Mouse (Mus musculus) common myeloid progenitor, adult 5-6 weeks (primary cell): Measurements from ENCODE around the gene Litaf. TPM values are rescaled to one million over a fixed set of nuclear protein-coding genes. Genes with fewer than 3 reads are reported as not detected.
A peak's percentile ranks its signal among the peaks of the same experiment; 100 is the strongest.
"Not testable (repeated sequence)": the region's sequence is repeated elsewhere in the genome, so short reads cannot be mapped to it uniquely, and the experiment has no call there.

ENCODE experiments used
- ATAC-seq: replicated peaks from 2 replicates; pipeline ENCODE4 v1.8.0; 2016; ENCODE audit warnings: low read depth, mild to moderate bottlenecking, moderate TSS enrichment, inconsistent platforms; ENCODE audit not compliant: poor library complexity, severe bottlenecking
- total RNA-seq: library from RNA; stranded (forward); fragments of 200-1000, 187-1606 nt; gene quantifications from 2 replicates; pipeline ENCODE4 v1.2.3, GENCODE M21; 2017

The Litaf gene
- total RNA-seq, 1 experiment from 2014 or later = 18.4 TPM

GRCm38 (mm10) chr16:11028206-11028605, 37.8 kb downstream of the Litaf start:
- ATAC-seq = no peak

DNA sequence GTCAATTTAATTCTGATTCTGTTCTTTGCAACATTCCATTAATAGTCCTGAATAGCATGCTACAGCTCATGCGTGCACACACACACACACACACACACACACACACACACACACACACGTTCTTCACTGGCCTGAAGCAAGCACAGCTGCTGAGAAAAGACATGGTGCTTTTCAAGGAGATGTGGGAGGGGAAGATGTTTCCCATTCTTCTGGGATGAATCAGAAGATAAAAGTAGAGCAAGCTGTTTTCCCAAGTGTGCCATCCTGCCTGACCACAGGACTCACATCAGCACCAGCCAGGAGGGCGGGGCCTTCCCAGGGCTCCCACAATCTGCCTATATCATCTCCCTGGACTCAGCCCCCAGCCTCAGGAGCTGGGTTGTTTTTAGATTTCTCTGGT, 41.1 kb downstream of the Litaf start:
- no peak for ATAC-seq

GRCm38 (mm10) chr16:11023618-11024017, 42.3 kb downstream of the Litaf start:
- ATAC-seq = no peak

- ATAC-seq = no peak
These were observed 43.9 kb downstream of the Litaf start for GRCm38 (mm10) chr16:11022113-11022489.

DNA sequence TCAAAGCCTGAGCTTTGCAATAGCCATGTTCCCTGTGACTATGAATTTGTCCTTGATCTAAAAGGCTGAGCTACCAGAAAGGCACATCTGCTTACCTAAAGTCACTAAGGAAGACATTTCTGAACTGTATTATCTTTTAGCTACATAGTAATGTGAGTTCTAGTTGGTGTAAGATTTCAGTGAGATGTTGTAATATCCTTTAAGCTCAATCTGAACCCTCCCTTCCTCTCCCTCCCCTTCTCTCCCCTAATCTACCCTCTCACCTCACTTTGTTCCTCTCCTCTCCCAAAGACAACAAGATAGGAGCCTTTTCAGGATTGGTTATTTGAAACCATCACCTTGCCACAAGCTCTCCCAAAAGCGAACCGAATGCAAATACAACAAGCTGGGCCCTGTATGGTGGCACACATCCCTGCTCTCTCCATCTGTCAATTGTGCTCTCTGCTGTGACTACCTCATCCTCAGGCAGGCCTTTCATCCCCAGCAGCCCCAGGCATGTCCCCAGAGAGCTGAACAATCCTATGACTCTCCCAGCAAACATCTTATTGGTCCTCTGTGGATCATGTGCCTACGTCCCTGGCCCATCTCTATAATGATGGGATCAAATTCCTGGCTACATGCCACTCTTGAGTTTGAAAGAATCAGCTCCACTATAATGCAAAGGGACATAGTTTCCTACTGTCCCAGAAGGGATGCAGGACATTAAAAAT, 44.4 kb downstream of the Litaf start:
- ATAC-seq = peak; percentile 50

GRCm38 (mm10) chr16:11017807-11018595, 48.0 kb downstream of the Litaf start:
- no peak for ATAC-seq

- no peak for ATAC-seq
These were observed 49.6 kb downstream of the Litaf start for GRCm38 (mm10) chr16:11016353-11016752.

DNA sequence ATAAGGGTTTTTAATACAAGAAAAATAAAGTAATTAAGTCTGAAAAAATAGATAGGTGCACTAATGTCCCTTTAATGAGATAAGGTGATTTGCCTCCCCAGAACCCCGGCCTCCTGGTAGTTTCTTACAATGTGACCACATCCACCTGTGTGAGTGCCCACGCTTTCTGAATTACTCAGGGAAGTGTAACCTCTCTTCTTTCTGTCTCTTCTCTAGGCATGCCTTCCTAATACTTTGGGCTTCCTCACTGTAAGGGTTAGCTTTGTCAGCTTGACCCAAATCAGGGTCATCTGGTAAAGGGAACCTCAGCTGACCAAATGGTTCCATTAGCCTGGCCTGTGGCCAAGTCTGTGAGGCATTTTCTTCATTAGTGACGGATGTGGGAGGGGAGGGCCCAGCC, 51.5 kb downstream of the Litaf start:
- ATAC-seq = no peak

- not testable (repeated sequence) for ATAC-seq
These were observed 52.4 kb downstream of the Litaf start for GRCm38 (mm10) chr16:11013464-11014147.

DNA sequence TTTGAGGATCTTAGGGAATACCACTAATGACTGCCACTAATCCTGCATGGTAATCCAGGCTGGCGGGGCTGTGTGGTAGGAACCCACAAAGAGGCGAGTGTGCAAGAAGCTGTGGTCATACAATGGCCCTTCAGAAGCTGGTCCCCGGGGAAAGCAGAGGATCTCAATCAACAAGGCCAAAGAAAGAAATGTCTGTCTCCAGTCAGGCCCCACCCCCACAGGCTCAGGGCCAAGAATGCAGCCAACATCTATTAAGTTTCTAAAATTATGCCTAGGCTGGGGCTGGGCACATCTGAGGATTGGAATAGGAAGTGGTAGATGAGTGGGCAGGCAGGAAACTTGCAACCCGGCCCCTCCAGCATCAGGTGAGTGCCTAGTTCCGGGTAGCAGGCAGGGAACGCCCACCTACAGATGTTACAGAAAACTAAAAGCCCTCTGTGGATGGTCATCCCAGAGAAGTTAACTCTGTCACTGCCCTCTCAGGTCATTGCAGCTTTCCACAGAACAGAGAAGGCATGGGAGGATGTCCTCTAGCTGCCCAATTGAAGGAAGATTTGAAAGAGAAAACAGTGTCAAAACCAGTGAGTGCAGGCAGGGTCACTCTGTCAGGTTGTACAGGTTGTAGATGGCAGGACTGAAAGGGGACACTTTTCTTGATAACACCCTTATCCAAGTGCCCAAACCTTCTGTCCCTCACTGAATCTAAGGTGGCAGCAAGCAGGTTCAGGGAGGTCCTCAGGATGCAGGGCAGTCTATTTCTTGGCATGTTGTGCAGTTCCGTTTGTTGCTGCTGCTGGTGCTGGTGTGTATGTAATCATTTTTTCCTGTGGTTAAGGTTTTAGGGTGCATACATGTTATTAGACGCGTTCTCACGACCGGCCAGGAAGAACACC, 53.1 kb downstream of the Litaf start:
- peak; percentile 51 for ATAC-seq

DNA sequence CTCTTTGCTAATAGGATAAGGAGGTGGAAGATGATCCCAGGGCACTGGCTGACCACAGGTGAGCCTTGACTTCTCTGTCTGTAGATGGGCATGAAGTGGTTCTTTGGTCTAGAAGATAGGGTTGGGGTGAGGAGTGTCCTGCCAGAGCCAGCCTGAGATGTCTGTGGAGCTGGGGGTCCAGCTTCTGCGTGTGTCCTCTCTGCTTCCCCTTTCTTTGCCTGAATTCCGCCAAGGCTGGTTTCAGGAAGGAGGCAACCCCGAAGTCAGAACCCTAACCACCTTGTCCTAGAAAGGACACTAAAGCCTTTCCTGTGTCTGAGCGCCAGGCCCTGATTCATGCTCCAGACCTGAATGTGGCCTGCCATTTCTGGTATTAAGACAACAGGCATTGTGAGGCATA, 54.0 kb downstream of the Litaf start:
- ATAC-seq = peak; percentile 48

GRCm38 (mm10) chr16:11011206-11011605, 54.8 kb downstream of the Litaf start:
- no peak for ATAC-seq

DNA sequence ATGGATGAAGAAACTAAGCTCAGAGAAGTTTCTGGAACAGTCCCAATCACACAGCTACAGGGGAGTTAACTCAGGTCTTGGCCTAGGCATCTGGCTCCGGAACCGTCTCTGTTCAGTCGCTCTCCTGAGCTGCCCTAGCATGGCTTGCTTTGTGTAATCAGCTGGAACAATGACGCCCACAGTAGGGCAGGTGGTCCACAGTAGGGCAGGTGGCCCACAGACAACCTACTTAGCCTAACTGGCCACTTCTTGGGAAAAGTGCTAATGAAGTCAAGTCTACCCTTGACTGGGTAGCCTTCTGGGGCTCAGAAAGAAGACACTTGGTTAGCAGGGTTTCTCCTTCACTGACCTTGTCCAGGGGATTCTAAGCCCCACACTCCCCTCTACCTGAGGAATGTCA, 55.7 kb downstream of the Litaf start:
- no peak for ATAC-seq

- no peak for ATAC-seq
These were observed 57.6 kb downstream of the Litaf start for GRCm38 (mm10) chr16:11008162-11008991.

DNA sequence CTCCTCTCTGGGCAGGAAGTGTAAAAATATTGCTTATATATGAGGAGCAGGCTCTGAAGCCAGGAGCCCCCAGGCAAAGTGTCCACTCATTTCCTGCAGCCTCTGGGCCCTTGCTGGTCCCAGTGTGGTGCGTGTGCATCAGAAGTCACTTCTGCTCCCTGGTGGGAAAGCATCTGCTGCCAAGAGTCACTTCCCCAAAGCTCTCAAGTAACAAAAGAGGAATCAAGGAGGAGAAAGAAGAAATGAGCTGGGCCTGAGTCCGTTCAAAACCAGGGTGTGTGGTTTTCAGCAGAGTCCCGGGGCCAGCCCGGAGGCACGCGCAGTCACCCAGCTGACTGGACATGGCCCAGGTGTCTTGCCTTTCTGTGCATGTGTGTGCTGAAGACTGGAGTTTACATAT, 59.9 kb downstream of the Litaf start:
- ATAC-seq = peak; percentile 91

GRCm38 (mm10) chr16:11001703-11002659, 64.0 kb downstream of the Litaf start:
- ATAC-seq = peak; percentile 15

DNA sequence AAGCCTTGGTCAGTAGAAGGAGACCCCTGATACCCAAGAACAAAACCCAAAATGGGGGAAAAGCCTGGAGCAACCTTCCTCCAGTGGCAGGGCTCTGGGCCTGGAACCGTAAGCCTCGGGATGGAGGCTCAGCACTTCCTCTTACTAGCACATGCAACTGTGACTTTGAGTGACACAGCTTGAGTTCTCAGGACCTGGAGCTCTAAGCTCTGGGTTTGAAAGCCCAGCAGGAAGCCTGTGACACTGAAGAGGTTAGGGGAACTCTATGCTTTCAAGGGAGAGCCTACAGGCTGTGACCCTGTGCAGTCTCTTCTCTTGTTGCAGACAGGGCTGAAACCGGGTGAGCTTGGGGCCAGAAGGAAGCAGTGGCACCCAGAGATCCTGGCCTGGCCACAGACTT, 66.1 kb downstream of the Litaf start:
- ATAC-seq = peak; percentile 63

DNA sequence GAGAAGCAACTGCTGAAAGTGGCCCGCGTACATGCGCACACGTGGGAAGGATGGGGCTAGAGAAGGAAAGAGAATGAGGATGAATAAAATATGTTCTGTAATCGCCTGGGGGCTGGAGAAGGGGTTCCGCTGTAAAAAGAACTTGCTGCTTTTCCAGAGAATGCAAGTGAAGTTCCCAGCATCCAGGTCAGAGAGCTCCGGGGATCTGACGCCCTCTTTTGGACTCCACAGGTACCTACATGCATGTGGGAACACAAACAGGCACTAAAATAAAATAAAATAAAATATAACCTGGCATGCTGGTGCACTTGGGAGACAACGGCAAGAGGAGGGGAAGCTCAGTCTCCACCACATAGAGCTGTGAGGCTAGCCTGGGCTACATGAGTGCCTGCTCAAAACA, 67.7 kb downstream of the Litaf start:
- ATAC-seq = no peak
